Mouse (Mus musculus): Measurements from ENCODE around the gene 1700030K09Rik.

1700030K09Rik gene

DNA sequence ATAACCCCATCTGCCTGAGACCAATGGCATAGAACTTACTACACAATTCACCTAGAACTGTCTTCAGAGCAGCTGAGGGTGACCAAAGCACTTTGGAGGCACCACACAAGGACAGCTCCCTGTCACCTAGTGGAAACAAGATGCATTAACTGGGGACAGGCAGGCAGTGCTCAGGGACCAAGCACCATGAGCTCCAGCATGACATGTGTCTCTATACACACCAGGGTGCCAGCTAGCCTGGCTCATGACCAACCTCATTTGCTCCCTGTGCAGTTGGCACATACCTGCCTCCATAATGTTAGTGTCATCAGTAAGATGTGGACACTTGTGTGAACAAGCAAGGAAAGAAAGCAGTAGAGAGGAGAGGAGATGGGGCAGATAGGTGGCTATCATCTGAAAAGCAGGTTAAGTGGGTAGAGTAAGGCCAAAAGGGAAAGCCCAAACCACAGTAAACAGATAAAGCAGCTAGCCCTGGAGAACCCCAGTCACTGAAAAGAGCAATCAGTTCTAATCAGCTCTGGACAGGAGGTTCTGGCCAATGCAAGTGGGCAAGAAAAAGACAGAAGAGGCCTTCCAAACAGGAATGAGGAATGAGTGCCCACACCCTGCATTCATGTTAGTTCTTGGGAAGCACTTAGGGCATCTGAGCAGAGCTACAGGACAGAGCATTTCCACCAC is 61.1 kb downstream of the 1700030K09Rik start:
- no peak for DNase-seq (ENCODE audit: low read depth, low spot score)

DNA sequence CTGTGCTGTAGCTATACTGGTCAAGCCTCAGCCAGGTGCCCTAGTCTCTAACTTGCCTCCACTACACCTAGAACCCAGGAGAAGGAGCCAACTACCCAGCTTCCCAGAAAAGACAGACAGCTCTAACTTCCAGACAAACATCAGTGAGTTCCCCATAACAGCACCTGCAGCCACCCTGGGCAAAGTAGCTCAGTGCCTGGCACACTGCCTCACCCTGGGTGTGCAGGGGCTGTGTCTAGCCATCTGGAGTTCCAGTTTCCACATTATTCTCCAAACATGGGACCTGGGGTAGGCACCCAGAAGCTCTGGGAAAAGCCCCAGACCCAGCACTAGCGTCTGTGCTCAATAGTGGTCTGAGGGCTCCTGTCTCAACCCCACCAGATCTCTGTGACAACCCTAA is 63.8 kb downstream of the 1700030K09Rik start:
- no peak for DNase-seq (ENCODE audit: low read depth, low spot score)
